Mouse (Mus musculus) B cell, adult 2 months (primary cell): ENCODE data around the gene Mrpl16.

Experiments
- DNase-seq, 2 experiments: peaks; one replicate each; pipeline ENCODE4 v3.0.0; 2022

The Mrpl16 gene

DNA sequence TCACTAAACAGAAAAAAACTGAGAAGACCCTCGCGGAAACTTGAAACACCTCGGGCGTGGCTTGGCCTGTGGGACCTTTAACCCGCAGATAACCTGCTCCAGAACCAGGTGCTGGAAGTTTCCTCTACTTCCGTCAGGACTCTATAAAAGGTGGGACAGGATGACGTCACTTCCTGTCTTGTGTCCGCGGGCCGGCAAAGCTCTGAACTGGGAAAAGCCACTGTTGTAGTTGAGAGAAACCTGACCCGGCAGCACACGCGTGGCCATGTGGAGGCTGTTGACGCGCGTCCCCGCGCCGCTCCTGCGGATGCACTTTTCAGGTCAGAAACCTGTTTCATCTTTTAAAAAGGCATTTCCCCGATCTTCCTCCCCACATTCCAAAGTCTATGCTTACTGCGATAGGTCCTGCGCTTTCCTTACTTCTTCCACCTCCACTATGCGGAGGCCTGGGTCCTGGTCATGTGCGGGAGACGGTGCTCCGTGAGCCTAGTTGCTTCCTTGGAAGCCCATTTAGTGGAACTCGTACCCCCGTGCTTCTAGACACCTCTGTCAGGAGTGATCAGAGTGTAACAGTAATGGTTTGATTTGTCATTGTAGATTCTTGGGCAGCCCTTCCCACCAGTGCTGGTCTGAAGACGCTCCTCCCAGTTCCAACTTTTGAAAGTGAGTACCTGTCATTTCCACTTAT lies at the start of gene Mrpl16:
Gene Mrpl16, plus strand, starts transcription at position 187 of the 688 bp plus-strand sequence.
- peak; percentile 91 to 93 for DNase-seq

DNA sequence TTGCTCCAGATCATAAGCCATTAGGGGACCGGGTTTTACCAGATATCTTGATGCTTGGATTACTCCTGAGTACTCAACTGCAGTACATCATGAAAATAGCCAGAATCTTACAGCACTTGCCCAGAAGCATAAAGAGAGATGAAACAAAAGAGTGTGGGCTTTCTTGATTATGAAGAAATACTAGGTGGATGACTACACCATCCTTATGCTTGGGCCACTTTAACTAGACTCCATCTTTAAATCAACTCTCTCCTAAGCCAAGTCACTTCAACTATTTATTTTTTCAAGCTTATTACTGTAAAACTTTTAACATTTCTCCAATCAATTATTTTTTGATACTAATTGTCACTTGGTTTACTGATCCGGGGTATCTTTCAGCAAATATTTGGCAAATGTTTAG lies 46.3 kb upstream of the Mrpl16 start:
- no peak for DNase-seq

DNA sequence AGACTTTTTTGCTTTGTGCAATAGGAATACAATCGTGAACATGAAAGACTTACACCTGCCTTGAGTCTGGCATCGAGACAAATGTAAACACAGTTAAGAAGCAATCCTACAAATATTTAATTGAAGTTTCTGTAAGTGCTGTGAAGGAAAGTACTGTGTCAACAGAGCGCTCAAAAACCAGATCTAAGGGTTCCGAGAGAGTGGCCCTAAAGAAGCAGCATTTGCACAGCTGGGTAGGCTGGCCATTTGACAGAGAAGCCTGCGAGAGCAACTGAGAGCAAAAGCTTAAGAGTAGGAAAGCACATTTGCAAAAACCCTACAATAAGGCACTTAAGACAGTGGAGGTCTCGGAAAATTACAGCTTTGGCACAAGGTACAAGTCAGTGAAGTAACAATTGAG lies 45.9 kb upstream of the Mrpl16 start:
- DNase-seq: no peak

DNA sequence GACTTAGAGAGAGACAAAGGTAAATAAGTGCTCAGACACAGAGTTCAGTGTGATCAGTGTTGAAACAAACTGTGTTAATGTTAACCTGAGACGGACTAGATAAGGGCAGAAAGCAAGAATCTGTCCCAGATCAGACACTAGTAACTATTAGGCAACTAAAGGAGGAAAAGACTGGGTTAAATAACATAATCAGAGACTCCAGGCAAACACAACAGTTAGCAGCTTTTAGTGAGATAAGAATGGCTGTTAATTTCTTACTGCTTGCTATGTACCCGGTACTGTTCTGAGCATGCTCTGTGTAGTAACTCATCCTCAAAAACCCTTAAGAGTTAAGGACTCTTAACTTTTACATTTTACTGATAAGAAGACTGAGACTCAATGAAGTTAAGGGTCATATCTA lies 44.3 kb upstream of the Mrpl16 start:
- no peak for DNase-seq

DNA sequence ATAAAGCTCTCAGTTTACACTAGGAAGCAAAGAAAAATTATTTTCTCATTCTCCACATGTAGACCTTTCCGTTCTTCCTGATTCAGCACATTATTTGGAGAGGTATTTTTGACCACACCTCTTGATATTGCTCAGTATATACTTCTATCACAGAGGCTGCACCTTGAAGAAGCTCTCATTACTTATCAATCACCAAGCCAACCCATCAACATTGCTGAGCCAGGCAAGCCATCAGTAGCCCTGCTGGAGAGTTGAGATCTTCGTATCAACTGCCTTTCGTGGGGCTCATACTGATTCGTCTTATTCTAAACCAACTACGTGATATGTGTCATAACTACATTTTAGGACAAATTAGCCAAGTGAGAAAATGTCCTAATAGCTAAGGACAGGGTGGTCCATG lies 42.9 kb upstream of the Mrpl16 start:
- no peak for DNase-seq

DNA sequence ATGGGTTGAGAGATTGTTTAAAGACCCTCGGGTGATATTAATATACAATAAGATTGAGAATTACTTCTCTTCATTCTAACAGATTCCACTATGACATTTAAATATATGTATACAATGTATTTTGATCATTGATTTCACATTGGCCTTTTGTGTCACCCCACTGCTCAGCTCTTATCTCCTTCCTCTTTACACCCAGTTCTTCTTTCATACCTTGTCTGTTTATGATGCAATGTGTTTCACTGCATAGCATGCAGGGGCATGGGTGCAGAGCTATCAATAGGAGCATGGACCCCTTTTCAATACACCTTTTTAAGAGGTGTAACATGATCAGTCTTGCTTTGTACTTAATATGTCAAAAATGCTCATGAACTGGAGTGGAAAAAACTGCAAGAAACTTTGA lies 39.9 kb upstream of the Mrpl16 start:
- no peak for DNase-seq

DNA sequence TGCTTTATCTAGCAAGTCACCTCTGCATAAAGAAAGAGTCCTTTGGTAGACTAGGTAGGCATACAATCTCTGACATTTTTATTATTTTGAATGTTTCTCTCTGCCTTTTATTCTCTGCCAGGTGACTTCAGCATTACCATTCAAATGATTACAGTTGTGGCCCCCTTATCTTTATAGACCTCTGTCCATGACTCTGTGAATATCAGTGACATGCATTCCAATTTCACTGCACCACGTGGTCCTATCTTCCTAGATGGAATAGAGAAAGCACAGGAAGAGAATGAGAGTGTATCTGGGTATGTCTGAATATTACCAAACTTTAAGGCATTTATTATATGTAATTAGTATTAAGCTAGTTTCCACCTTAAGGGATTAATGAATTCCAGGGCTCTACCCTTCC lies 33.7 kb upstream of the Mrpl16 start:
- no peak for DNase-seq

DNA sequence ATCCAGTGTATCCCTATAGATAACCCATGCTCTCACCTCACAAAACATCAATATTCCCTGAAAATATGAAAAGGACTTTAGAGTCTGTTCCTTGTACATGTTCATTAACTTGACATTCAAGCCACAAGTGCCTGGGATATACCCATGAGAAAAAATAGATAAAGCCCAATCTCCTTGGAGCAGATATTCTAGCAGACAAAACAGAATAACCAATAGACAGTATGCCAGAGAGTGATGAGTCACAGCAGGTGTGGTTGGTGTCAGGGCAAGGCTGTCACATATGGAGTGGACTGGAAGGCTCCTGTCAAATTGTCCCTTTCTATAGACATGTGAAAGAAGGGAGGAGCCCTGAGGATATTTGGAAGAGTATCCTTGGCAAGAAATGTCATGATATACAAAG lies 24.5 kb upstream of the Mrpl16 start:
- DNase-seq: no peak

DNA sequence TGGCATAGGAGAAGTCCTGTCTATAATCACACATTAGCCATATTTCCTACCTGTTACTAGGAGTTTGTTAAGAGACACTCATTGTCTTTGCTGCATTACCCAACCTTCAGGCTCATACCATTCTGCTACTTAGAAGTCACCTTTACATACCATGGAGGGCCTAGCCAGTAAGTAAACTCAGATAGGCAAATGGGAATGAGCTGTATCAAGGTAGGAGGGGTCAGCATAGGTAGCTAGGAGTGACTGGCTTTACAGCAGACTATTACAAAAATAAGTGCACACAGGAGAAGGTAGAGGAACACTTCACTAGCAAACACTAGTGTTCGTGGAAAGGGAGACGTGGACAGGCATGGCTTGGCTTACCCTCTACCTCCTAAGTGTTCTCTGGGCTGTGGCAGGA lies 22.9 kb upstream of the Mrpl16 start, which contains the start of gene Gif:
Gene Gif, plus strand, starts transcription at position 257 of the 400 bp plus-strand sequence.
- DNase-seq: no peak

DNA sequence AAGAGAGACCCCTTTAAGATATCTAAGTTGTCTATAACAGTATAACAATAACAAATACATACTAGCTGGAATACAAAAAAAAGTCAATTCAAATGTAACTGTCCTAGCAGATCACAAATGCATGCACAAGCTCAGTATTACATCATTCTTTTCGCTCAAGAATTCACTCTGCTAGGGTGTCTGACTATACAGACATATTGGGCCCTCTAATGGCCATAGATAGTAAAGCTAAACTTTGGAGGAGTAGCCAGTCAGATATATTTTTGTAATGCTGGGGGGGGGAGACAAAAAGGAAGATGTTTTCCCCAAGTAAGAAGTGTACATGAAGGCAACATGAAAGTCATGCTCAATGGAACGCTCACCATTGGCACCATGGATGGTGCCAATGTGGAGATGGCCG lies 5.1 kb upstream of the Mrpl16 start:
- no peak for DNase-seq

DNA sequence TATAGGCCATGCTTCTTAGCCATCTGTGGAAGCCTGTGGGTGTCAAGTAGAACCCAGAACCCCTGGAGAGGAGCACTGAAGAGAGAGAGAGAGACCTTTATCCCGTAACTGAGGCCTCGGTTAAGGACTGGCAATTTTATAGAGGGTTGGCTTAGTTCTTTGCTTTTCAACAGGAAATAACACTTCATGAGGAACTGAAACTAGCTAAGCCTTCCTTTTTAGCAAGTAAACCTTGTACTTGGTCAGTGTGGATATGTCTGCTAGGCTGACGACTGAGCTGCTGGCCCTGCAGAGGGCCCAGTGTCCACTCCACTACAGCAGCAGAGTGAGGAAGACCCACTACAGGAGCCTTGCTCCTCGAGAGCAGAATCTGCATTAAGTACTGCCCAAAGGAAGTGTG lies 3.8 kb upstream of the Mrpl16 start:
- DNase-seq: peak; percentile 66 to 69

DNA sequence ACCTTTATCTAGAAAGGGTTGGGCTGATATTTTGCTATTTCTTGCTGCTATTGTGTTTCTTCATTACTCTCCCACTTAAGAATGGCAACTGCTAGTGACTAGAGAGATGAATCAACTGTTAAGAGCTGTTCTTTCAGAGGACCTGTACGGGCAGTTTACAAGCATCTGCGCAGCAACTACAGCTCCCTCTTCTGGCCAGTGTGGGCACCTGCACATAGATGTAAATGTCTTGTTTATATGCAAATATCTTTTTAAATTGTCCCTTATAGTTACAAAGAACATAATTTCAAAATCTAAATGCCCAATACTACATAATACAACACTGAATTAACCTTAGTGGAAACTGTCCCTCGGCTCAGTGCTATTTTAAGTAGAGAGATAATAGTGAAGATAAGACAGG lies 2.0 kb upstream of the Mrpl16 start:
- DNase-seq: peak; percentile 70 to 71

DNA sequence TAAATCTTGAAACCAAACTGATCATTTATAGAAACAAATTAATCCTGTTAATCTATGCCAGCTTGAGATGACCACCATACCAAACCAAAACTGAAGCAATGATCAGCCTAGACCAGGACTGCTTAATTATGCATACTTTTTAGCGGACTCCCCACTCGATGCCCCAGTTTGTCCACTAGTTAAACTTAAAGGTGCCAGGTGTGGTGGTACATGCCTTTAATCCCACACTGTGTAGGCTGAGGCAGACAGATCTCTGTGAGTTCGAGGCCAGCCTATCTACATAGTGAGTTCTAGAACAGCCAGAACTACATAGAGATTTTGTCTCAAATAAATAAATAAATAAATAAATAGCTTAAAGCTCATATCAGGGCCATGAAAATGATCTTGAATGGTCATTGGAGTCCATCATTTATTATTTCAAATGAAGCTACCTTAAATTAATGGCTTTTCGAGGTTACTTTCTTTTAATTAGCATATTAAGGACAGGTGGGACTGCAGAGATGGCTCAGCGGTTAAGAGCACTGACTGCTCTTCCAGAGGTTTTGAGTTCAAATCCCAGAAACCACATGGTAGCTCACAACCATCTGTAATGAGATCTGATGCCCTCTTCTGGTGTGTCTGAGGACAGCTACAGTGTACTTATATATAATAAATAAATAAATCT lies 802 bp upstream of the Mrpl16 start:
- no peak for DNase-seq

DNA sequence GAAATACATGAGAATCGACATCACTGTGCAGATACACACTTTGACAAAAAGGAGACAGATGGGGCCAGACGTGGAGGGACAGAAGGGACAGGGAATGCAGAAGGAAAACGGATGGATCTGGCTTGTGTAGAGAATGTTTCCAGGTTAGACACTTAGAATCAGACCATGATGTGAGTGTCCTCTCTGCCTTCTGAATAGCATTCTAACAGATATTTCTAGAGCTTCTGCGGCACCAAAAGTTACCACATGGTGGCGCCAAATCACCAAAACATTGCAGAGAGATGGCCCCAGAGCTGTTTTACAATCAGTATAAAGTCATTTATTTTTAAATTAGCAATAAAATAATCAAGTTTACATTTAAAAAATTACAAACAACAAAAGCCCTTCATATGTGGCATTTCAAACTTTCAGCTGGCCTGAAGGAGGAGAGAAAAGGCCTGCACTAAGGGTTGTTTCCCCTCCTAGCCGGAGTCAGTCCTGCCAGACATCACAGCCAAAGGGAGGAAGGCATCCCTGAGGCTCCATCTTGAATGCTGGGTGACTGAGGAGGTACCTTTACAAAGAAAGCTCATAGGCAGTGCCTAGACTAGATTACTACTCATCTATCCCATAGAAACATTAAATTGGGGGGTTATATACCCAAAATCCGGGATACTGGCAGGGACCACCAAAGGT lies 7.1 kb downstream of the Mrpl16 start:
- DNase-seq: peak; percentile 79

DNA sequence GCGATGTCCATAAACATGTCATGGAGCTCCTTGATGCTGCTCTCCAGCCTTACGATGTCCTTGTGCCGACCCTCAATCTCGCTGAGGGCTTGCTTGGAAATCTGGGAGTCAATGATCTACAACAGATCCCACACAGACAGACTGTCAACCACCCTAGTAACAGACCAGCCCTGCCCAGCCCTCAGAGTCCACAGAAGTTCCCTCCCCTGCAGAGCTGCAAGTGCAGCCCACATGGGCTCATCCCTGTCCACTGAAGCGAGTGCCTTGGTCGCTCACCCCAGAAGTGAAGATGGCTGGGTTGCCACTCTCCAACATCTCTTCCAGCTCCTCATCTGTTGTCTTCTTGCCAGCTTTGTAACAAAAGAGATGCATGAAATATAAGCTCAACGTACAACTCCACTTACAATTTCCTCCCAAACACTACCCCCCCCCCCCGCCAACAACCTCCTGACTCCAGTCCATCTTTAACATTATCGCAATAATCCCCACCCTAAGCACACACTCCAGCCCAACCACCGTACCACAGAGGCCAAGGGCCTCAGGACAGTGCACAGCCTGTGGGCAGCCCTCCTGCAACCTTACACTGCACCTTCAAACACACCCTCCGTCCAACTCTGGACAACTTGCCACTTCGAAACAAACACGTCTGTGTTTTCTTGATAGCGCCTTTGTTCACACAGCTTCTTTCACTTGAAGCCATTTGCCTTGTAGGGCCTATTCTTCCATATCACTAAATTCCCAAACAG lies 15.4 kb downstream of the Mrpl16 start:
- no peak for DNase-seq

DNA sequence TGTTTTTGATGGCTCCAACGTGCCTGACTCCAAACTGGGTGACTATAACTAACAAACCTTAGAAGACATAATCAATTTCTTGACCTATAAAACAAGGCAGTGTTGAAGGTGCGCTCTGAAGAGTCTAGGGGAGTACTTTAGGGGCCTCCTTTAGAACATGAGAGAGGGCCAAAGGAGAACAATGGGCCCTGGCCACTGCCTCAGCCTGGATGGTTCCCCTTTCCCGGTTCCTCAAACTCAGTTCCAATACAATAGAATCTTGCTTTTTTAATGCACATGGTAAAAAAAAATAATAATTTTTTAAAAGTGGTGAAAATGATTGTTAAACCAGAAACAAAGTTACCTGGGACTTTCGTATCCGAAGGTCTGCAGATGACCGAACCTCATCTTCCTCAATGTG lies 17.6 kb downstream of the Mrpl16 start:
- DNase-seq: no peak

DNA sequence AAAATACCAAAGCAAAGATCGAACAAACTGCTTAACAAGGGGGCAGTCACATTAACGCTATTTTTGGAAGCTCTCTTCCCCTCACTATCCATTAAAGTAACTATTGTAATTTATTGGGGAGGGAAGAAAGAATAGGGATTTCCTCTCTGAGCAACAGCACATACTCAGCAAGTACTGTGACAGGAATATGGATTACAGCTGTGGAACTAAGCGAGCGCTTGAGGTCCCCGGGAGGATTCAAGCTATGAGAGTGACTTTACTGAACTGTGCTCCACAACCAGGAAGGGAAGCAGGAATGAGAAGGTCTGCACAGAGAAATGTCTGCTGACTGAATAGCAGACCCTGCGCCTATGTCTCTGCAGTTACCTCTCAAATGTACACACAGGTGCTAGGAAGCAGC lies 18.7 kb downstream of the Mrpl16 start:
- DNase-seq: no peak

DNA sequence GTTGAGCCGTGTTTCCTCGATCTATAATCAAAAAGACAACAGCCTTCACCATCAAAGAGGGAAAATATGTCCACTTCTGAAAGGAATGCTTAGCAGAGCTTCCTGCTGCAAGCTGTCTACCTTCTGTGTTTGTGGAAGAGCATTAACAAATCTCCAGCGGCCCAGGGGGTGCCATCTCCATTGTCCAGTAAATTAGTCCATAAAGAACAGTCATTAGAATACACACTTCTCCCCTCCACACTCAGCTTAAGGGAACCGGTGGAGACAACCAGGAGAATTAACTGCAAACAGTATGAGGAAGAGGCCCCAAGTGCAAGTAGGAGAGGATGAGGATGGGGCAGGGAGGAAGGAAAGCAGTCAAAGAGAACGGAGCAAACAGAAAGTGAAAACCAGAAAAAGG lies 21.6 kb downstream of the Mrpl16 start:
- DNase-seq: no peak

DNA sequence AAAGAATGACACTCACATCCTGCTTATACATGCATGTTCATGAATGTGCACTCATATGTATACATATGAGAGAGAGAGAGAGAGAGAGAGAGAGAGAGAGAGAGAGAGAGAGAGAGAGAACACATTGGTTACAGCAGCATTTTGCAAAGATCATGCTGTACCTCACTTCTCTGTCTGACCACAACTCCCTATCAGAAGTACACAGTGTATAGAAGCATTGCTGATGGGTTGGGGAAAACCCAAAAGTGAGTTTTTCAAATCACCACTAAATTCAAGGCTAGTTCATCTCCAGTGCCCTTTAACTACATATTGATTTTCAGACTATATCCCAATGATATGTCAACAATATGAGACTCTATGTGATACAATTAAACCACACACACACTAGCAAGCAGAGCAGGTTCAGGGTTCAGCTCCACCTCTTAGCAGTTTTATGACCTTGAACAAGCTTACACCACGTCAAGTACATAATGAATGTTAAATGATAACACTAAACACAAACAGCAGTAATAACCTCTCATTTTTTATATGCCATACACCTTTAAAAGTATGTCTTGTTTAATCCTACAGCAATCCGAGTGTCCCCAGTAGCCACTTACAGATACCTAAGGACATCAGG lies 23.7 kb downstream of the Mrpl16 start:
- DNase-seq: no peak

DNA sequence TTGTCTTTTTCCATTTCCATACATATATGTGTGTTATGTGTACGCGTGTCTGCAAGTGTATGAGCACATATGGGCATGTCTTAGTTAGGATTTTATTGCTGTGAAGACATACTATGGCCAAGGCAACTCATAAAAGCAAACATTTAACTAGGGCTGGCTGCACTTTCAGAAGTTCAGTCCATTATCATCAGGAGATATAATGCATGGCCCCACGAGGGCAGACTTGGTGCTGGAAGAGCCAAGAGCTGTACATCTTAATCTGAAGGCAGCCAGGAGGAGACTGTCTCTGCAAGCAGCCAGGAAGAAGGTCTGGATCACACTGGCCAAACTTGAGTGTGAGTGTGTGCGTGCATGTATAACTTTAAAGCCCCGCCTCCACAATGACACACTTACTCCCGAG lies 24.3 kb downstream of the Mrpl16 start:
- no peak for DNase-seq

DNA sequence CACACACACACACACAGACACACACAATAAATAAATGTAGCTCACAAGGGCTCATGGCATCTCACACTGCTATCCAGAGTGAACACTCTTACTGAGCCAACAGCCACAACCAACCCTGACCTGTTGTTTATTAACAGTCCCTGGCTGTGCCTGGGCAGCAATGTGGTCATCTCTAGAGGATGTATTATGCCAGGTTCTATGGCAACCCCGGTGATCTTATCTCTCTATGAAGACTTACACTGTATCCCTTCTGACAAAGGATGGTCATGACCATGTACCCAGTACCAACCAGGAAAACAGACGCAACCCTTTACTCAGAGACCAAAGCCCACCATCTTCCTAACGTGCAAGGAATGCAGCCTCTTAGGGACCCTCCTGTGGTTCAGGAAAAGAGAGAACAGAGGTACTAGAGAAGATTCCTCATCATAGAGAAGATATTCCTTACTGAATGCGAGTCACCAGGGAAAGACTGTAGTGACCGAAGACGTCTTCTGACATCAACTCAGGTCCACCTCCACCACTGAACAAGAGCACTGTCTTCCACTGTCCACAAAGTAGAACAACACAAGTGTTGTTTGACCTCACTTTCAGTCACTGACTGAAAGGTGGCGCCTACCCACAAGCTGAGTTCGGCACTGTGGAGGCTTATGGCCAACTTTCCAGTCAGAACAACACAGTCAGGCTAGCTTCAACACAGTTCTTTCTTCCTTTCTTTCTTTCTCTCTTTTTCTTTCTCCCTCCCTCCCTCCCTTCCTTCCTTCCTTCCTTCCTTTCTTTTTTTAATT lies 30.5 kb downstream of the Mrpl16 start:
- peak in 1 of 2 experiments; percentile 4 for DNase-seq

DNA sequence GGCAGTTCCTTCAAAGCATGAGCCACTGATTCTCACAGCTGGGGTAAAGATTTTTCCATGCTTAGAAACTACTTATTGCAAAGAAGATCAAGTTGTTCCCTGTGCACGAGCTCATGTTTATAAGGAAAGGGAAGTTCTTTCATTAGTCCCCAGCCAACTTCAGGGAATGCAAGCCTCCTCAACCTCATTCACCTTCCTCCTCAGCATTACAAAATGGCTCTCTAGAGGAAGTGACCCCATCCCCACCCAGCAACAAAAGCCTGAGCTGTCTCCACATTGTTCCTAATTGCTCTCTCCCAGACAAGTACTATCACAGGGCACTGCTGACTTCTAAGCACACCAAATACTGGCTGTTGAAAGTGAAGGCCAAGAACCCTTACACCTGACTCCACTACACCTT lies 34.2 kb downstream of the Mrpl16 start:
- DNase-seq: no peak
